Mouse (Mus musculus) WW6 (cell line): ENCODE data around the gene Gm17416.

Experiments
- DNase-seq: peaks from one replicate; pipeline ENCODE4 v3.0.0-alpha.2; 2013; ENCODE audit warnings: low read depth, low spot score

Gm17416 gene

GRCm38 (mm10) chr2:152604057-152604456, 34.9 kb downstream of the Gm17416 start, which contains the start of gene Defb36:
TSS of gene Defb36 (plus strand) at chr2:152604327.
- DNase-seq, result no peak

DNA sequence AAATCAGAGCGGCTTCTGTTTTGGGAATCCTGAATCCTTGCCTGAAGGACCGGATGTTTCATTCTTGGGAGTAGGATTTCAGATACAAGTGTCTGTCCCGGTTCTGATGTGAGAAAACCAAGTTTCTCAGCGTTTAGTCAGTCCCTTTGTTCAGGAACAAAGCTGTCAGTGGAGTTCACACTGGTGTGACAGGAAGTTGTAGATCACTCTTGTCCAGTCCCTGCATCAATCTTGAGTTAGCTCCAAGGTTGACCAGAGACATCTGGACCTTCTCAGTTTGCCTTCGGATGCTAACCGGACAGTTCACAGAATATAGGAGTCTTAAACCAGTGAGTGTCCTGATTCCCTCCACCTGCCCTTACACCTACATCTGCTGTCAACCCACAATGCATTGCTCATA, 38.6 kb downstream of the Gm17416 start:
- no peak for DNase-seq

DNA sequence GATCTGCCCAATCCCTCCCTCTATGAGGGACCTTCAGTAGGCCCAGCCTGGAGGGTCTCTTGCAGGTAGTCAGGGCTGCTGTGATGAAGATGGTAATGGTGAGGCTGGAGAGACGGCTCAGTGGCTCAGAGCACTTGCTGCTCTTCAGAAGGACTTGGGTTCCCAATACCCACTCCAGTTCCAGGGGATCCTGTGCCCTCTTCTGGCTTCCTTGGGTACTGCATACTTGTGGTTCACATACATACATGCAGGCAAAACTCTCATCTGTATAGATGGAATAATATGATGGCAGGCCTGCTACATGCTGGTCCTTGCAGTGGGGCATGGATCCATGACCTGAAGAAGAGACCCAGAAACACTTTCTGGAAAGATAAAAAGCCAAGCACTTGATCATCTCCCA, 39.6 kb downstream of the Gm17416 start:
- DNase-seq, result no peak

GRCm38 (mm10) chr2:152612193-152612592, 43.1 kb downstream of the Gm17416 start:
- no peak for DNase-seq

DNA sequence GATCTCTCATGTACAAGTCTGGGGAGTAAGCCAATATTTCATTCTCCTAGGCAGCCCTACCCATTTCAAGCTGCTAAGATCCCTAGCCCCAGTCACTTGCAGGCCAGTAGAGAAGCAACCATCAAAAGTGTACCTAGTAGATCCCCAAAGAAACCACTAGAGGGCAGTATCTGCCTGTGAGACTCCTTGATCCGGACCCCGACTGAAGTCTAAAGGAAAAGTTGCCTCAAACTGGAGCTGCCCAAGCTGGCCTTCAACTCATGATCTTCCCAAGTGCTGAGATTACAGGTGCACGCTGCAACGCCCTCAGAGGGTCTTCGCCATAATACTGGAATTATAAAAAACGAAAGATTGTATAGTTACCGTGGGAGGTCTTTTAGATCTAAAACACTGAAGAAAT, 46.4 kb downstream of the Gm17416 start:
- no peak for DNase-seq

- no peak for DNase-seq
Observed at GRCm38 (mm10) chr2:152616470-152616869, 47.3 kb downstream of the Gm17416 start.

DNA sequence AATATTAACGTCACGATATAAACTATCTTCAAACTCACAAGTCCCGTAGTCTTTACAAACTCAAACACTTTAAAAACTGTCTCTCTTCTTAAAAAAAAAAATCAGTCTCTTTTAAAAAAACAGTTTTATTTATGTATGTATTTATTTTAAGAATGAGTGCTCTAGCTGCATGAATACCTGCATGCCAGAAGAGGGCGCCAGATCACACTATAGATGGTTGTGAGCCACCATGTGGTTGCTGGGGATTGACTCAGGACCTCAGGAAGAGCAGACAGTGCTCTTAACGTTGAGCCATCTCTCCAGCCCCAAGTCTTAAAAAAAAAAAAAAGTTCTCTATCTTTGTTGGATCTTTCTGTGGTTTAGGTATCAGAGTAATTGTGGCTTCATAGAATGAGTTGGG, 48.2 kb downstream of the Gm17416 start:
- no peak for DNase-seq
